Mouse (Mus musculus) frontal cortex, postnatal 36 days (tissue): ENCODE measurements around the gene Olfr492.

Experiments
- DNase-seq, 2 experiments: peaks; one replicate each; pipeline ENCODE4 v3.0.0; 2022; ENCODE audit warnings: low spot score in 2 of 2

Olfr492 gene

DNA sequence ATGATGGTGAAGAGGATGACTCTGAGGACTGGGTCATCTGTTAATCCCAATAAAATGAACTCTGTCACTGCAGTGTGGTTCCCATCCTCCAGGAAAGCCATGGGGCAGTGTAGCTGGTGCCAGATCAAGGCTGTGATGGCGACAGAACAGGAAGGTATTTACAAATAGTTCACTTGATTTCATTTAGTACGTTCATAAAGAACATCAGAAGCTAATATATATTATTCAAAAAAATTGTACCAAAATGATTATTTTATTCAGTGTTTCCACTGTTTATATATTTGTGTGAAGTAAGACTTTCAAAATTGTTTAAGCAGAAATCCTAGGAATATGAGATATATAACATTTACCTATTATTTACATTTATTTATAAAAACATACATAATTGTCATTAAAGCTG, at the start of gene Olfr492:
TSS of gene Olfr492 (minus strand) at position 101 of the 400 bp plus-strand sequence.
- DNase-seq = no peak

DNA sequence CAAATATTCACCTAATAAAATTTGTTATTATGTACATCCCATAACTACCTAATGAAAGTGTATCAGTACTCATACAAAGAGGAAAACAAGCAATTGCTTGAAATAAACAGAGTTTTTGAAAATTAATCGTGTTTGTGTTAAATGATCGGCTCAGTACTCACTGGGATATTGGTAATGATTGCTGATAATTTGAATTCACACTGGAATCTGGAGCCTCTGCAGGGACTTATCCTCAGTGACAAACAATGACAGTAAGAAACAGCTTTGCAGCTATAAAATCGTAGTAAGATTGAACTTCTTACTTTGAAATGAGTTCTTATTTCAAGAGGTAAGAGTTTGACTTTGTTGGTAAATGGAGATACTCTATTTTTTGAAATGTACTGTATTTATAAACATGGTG, 41.6 kb upstream of the Olfr492 start, which contains the start of gene Olfr494:
TSS of gene Olfr494 (plus strand) at position 301 of the 400 bp plus-strand sequence.
- no peak for DNase-seq

DNA sequence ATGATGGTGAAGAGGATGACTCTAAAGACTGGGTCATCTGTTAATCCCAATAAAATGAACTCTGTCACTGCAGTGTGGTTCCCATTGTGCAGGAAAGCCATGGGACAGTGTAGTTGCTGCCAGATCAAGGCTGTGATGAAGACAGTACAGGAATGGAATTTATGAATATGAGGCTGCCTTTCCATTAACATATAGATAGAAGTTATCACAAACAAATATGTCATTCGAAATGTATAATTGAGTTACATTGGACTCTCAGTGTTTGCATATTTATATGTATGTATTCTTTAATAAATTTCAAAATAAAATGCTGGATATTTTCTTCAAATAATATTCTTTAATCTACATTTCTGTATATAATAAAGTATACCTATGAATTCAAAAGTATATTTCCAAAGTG, 23.4 kb upstream of the Olfr492 start, which contains the start of gene Olfr493:
TSS of gene Olfr493 (minus strand) at position 101 of the 400 bp plus-strand sequence.
- DNase-seq = no peak

DNA sequence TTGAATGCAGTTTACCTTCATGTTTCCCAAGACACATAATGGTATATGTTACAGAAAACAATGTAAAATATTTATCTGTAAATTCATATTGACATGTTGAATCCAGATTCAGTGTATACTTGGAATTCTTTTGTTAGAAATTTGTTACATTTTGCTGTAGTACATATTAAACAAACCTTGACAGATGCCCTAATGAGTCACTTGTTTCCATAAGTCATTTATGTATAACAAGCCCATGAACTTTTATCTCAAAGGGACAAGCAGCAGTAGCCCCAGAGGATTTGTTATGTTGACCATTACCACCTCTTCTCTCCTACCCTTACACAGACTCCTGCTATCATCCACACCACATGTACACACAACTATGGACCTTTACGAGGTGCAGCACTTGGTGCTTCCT, 10.3 kb downstream of the Olfr492 start, which contains the start of gene Olfr491:
TSS of gene Olfr491 (plus strand) at position 301 of the 400 bp plus-strand sequence.
- no peak for DNase-seq

DNA sequence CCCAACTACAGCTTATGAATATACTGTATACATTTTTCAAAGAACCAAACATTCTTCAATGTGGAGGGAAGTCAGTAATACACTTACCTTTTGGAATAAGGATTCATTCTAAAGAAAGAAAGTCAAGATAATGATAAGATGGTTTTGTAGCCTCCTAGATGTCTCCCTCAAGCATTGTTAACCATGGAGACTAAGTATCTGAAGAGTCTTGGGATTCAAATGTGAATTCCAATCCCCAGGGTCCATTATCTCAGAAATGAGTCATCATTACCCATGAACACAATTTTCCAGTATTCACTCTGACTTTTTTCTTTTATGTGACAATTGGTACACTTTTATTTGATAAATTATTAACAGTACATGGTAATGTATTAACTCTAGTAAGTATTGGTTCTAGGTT, 34.6 kb downstream of the Olfr492 start, which contains the start of gene Olfr490:
TSS of gene Olfr490 (minus strand) at position 101 of the 400 bp plus-strand sequence.
- DNase-seq = no peak
